Mouse (Mus musculus) embryonic facial prominence, embryonic 10.5 days (tissue): ENCODE results near the gene Rel. TPM values are rescaled to one million over a fixed set of nuclear protein-coding genes. Genes with fewer than 3 reads are reported as not detected.
"Not testable (repeated sequence)": the region's sequence is repeated elsewhere in the genome, so short reads cannot be mapped to it uniquely, and the experiment has no call there.

ENCODE experiments used
- DNase-seq: peaks from one replicate; pipeline ENCODE4 v3.0.0-alpha.2; 2017; ENCODE audit warnings: low spot score
- H3K27ac ChIP-seq: fragments of 300-500 bp; sonication (generic); replicated peaks from 2 replicates; pipeline ENCODE4 v1.5.1; 2016; ENCODE audit warnings: mild to moderate bottlenecking
- H3K27me3 ChIP-seq: fragments of 300-500 bp; sonication (generic); replicated peaks from 2 replicates; pipeline ENCODE4 v1.6.1; 2016; ENCODE audit warnings: low read depth, mild to moderate bottlenecking; ENCODE audit not compliant: poor library complexity, severe bottlenecking
- H3K36me3 ChIP-seq: fragments of 300-500 bp; sonication (generic); replicated peaks from 2 replicates; pipeline ENCODE4 v1.6.1; 2016; ENCODE audit warnings: mild to moderate bottlenecking, moderate library complexity
- H3K4me1 ChIP-seq: fragments of 300-500 bp; sonication (generic); 2 replicates; pipeline ENCODE4 v1.6.1; 2016
- H3K4me3 ChIP-seq: fragments of 300-500 bp; sonication (generic); 2 replicates; pipeline ENCODE4 v1.5.1; 2016; ENCODE audit warnings: mild to moderate bottlenecking, moderate library complexity
- H3K9me3 ChIP-seq: fragments of 300-500 bp; sonication (generic); 2 replicates; pipeline ENCODE4 v1.6.1; 2016; ENCODE audit warnings: mild to moderate bottlenecking
- WGBS: fragments of 180-500 bp; shearing (Covaris S2); methylation state at CpG from one replicate; pipeline ENCODE4 v1.1.7; 2016; 5-methylcytosine and 5-hydroxymethylcytosine counted together
- polyA plus RNA-seq: library from polyadenylated mRNA; unstranded; fragments of >200 nt; fragmentation: Nextera tagmentation; extraction: Ambion mirVana; gene quantifications from 2 replicates; pipeline ENCODE4 v1.2.1, GENCODE M21; 2016

Gene Rel
- polyA plus RNA-seq, 1 experiment from 2014 or later, result 0.79 TPM

- H3K4me1 ChIP-seq, result peaks cover 12% of the 10 kb centered on the region; the same call in 1 of the 2 replicates
- peak overlapping the region; percentile 82 for H3K4me3 ChIP-seq
- no peaks in the 10 kb centered on the region for H3K9me3 ChIP-seq
- H3K27ac ChIP-seq, result peak overlapping the region; percentile 93
- no peaks in the 10 kb centered on the region for H3K36me3 ChIP-seq
- no peak for DNase-seq
- peaks cover 36% of the 10 kb centered on the region for H3K27me3 ChIP-seq
- under 1% methylated on average over 24 of the region's 24 CpGs for WGBS
Observed at GRCm38 (mm10) chr11:23770510-23770759, 335 bp downstream of the Rel start.

- under 1% methylated on average over 25 of the region's 25 CpGs for WGBS
- DNase-seq, result peak; percentile 43
- H3K36me3 ChIP-seq, result no peaks in the 10 kb centered on the region
- H3K9me3 ChIP-seq, result no peaks in the 10 kb centered on the region
- peaks cover 36% of the 10 kb centered on the region for H3K27me3 ChIP-seq
- H3K4me3 ChIP-seq, result peak overlapping the region; percentile 82
- peaks cover 12% of the 10 kb centered on the region; the same call in 1 of the 2 replicates for H3K4me1 ChIP-seq
- peak overlapping the region; percentile 93 for H3K27ac ChIP-seq
Observed at GRCm38 (mm10) chr11:23769686-23770509, 872 bp downstream of the Rel start.

GRCm38 (mm10) chr11:23769033-23769432 lies 1.7 kb downstream of the Rel start:
- no peaks in the 10 kb centered on the region for H3K9me3 ChIP-seq
- H3K36me3 ChIP-seq, result no peaks in the 10 kb centered on the region
- peaks cover 32% of the 10 kb centered on the region for H3K27me3 ChIP-seq
- peaks cover 12% of the 10 kb centered on the region; the same call in 1 of the 2 replicates for H3K4me1 ChIP-seq
- H3K4me3 ChIP-seq, result peak overlapping the region; percentile 82; the same call in 1 of the 2 replicates
- no peak overlapping the region for H3K27ac ChIP-seq
- no peak for DNase-seq

GRCm38 (mm10) chr11:23767928-23768327 lies 2.8 kb downstream of the Rel start:
- 84% methylated on average over 1 of the region's 1 CpGs for WGBS
- H3K27me3 ChIP-seq, result peaks cover 23% of the 10 kb centered on the region
- no peak overlapping the region for H3K27ac ChIP-seq

GRCm38 (mm10) chr11:23767369-23767768 lies 3.4 kb downstream of the Rel start:
- Histone ChIP-seq H3K27me3 (peaks cover 17% of the 10 kb centered on the region), H3K4me1 (peaks cover 12% of the 10 kb centered on the region; the same call in 1 of the 2 replicates)
- WGBS, result 82% methylated on average over 5 of the region's 5 CpGs
- not testable (repeated sequence) for DNase-seq, H3K36me3 ChIP-seq, H3K27ac ChIP-seq, H3K9me3 ChIP-seq, H3K4me3 ChIP-seq

More at GRCm38 (mm10) chr11:23767928-23768327, 2.8 kb downstream of the Rel start:
- H3K36me3 ChIP-seq, result no peaks in the 10 kb centered on the region
- H3K9me3 ChIP-seq, result no peaks in the 10 kb centered on the region
- no peak for DNase-seq
- H3K4me1 ChIP-seq, result peaks cover 12% of the 10 kb centered on the region; the same call in 1 of the 2 replicates
- H3K4me3 ChIP-seq, result no peak overlapping the region

GRCm38 (mm10) chr11:23762635-23763034 lies 8.1 kb downstream of the Rel start:
- Histone ChIP-seq H3K36me3 (no peaks in the 10 kb centered on the region), H3K4me1 (no peaks in the 10 kb centered on the region), H3K4me3 (no peak overlapping the region), H3K27me3 (no peaks in the 10 kb centered on the region), H3K9me3 (no peaks in the 10 kb centered on the region), H3K27ac (no peak overlapping the region)
- no peak for DNase-seq
- WGBS, result 88% methylated on average over 2 of the region's 2 CpGs

- Histone ChIP-seq H3K27me3 (no peaks in the 10 kb centered on the region), H3K4me3 (no peak overlapping the region), H3K4me1 (no peaks in the 10 kb centered on the region), H3K36me3 (no peaks in the 10 kb centered on the region), H3K9me3 (no peaks in the 10 kb centered on the region), H3K27ac (no peak overlapping the region)
- 82% methylated on average over 2 of the region's 2 CpGs for WGBS
- DNase-seq, result no peak
Observed at GRCm38 (mm10) chr11:23758218-23758617, 12.6 kb downstream of the Rel start.

GRCm38 (mm10) chr11:23754329-23754728 lies 16.4 kb downstream of the Rel start:
- Histone ChIP-seq H3K27me3 (no peaks in the 10 kb centered on the region), H3K4me1 (no peaks in the 10 kb centered on the region), H3K4me3 (no peak overlapping the region), H3K36me3 (no peaks in the 10 kb centered on the region), H3K27ac (no peak overlapping the region), H3K9me3 (no peaks in the 10 kb centered on the region)
- DNase-seq, result no peak

GRCm38 (mm10) chr11:23753136-23753710 lies 17.5 kb downstream of the Rel start:
- WGBS, result 88% methylated on average over 1 of the region's 1 CpGs
- DNase-seq, result no peak
- H3K4me3 ChIP-seq, result no peak overlapping the region
- no peaks in the 10 kb centered on the region for H3K27me3 ChIP-seq
- no peaks in the 10 kb centered on the region for H3K9me3 ChIP-seq
- H3K27ac ChIP-seq, result no peak overlapping the region
- H3K36me3 ChIP-seq, result no peaks in the 10 kb centered on the region
- no peaks in the 10 kb centered on the region for H3K4me1 ChIP-seq

GRCm38 (mm10) chr11:23746102-23746501 lies 24.7 kb downstream of the Rel start:
- DNase-seq, result no peak
- 81% methylated on average over 4 of the region's 4 CpGs for WGBS
- H3K9me3 ChIP-seq, result no peaks in the 10 kb centered on the region
- no peaks in the 10 kb centered on the region for H3K4me1 ChIP-seq
- no peaks in the 10 kb centered on the region for H3K27me3 ChIP-seq
- H3K4me3 ChIP-seq, result no peak overlapping the region
- H3K27ac ChIP-seq, result no peak overlapping the region
- no peaks in the 10 kb centered on the region for H3K36me3 ChIP-seq

- H3K4me1 ChIP-seq, result no peaks in the 10 kb centered on the region
- H3K9me3 ChIP-seq, result no peaks in the 10 kb centered on the region
- no peak for DNase-seq
- H3K4me3 ChIP-seq, result no peak overlapping the region
- H3K27ac ChIP-seq, result no peak overlapping the region
- WGBS, result 90% methylated on average over 3 of the region's 3 CpGs
- H3K36me3 ChIP-seq, result no peaks in the 10 kb centered on the region
- H3K27me3 ChIP-seq, result no peaks in the 10 kb centered on the region
Observed at GRCm38 (mm10) chr11:23744352-23744751, 26.4 kb downstream of the Rel start.

- Histone ChIP-seq H3K4me1 (no peaks in the 10 kb centered on the region), H3K4me3 (no peak overlapping the region), H3K36me3 (no peaks in the 10 kb centered on the region), H3K27me3 (no peaks in the 10 kb centered on the region), H3K27ac (no peak overlapping the region), H3K9me3 (no peaks in the 10 kb centered on the region)
- DNase-seq, result no peak
- 94% methylated on average over 7 of the region's 7 CpGs for WGBS
Observed at GRCm38 (mm10) chr11:23741386-23741785, 29.4 kb downstream of the Rel start.

- no peak for DNase-seq
- Histone ChIP-seq H3K4me1 (no peaks in the 10 kb centered on the region), H3K27ac (no peak overlapping the region), H3K27me3 (no peaks in the 10 kb centered on the region), H3K9me3 (no peaks in the 10 kb centered on the region), H3K4me3 (no peak overlapping the region), H3K36me3 (no peaks in the 10 kb centered on the region)
- WGBS, result 78% methylated on average over 4 of the region's 4 CpGs
Observed at GRCm38 (mm10) chr11:23740895-23741294, 29.9 kb downstream of the Rel start.
